Mouse (Mus musculus): ENCODE results near the gene Kcnn1. TPM values are rescaled to one million over a fixed set of nuclear protein-coding genes. Genes with fewer than 3 reads are reported as not detected.

Gene Kcnn1
- polyA plus RNA-seq, 1 experiment, result 3.2 TPM

GRCm38 (mm10) chr8:70863956-70864711, 1.1 kb upstream of the Kcnn1 start:
- Histone ChIP-seq H3K79me3 (ENCODE audit: low read depth) (no peaks in the 10 kb centered on the region), H3K4me3 (ENCODE audit: insufficient read depth, poor library complexity, severe bottlenecking) (peak overlapping the region; percentile 26), H3K27me3 (ENCODE audit: control insufficient read depth, insufficient read depth, insufficient read length) (no peaks in the 10 kb centered on the region), H3ac (ENCODE audit: control insufficient read depth, insufficient read length, low read depth) (peak overlapping the region; percentile 69), H3K79me2 (ENCODE audit: control insufficient read depth, insufficient read depth) (no peaks in the 10 kb centered on the region), H3K36me3 (ENCODE audit: control insufficient read depth, insufficient read depth) (peaks cover 6% of the 10 kb centered on the region)
- TF ChIP-seq USF1 (IDR thresholded peaks at IDR 0.05; ENCODE audit: low read depth) (no peak), MYOD1 (IDR thresholded peaks at IDR 0.05; ENCODE audit: control insufficient read depth, insufficient read length, low read depth) (no peak), CEBPB (IDR thresholded peaks at IDR 0.05; ENCODE audit: low read depth) (no peak), CTCF (IDR thresholded peaks at IDR 0.05; ENCODE audit: control insufficient read depth, insufficient read depth, insufficient read length) (no peak), MAX (IDR thresholded peaks at IDR 0.05) (no peak), FOSL1 (IDR thresholded peaks at IDR 0.05; ENCODE audit: insufficient read depth, low read length, poor library complexity, severe bottlenecking) (no peak), MYOG (IDR thresholded peaks at IDR 0.05; ENCODE audit: control insufficient read depth, extremely low read depth, insufficient read length) (no peak)

- Histone ChIP-seq H3K79me3 (ENCODE audit: low read depth) (no peaks in the 10 kb centered on the region), H3K4me3 (ENCODE audit: insufficient read depth, poor library complexity, severe bottlenecking) (no peak overlapping the region), H3ac (ENCODE audit: control insufficient read depth, insufficient read length, low read depth) (no peak overlapping the region), H3K36me3 (ENCODE audit: control insufficient read depth, insufficient read depth) (no peaks in the 10 kb centered on the region), H3K79me2 (ENCODE audit: control insufficient read depth, insufficient read depth) (no peaks in the 10 kb centered on the region), H3K27me3 (ENCODE audit: control insufficient read depth, insufficient read depth, insufficient read length) (no peaks in the 10 kb centered on the region)
- TF ChIP-seq USF1 (IDR thresholded peaks at IDR 0.05; ENCODE audit: low read depth) (peak; percentile 27), CTCF (IDR thresholded peaks at IDR 0.05; ENCODE audit: control insufficient read depth, insufficient read depth, insufficient read length) (no peak)
Observed at GRCm38 (mm10) chr8:70857516-70857915, 5.5 kb downstream of the Kcnn1 start.

GRCm38 (mm10) chr8:70856541-70857197, 6.4 kb downstream of the Kcnn1 start:
- Histone ChIP-seq H3K36me3 (ENCODE audit: control insufficient read depth, insufficient read depth) (no peaks in the 10 kb centered on the region), H3K27me3 (ENCODE audit: control insufficient read depth, insufficient read depth, insufficient read length) (no peaks in the 10 kb centered on the region)

GRCm38 (mm10) chr8:70856028-70856427, 7.0 kb downstream of the Kcnn1 start:
- H3K27me3 ChIP-seq (ENCODE audit: control insufficient read depth, insufficient read depth, insufficient read length), result no peaks in the 10 kb centered on the region
- H3K4me3 ChIP-seq (ENCODE audit: insufficient read depth, poor library complexity, severe bottlenecking), result no peak overlapping the region
- no peaks in the 10 kb centered on the region for H3K36me3 ChIP-seq (ENCODE audit: control insufficient read depth, insufficient read depth)
- H3K79me3 ChIP-seq (ENCODE audit: low read depth), result no peaks in the 10 kb centered on the region
- no peak overlapping the region for H3ac ChIP-seq (ENCODE audit: control insufficient read depth, insufficient read length, low read depth)
- no peak for TF ChIP-seq CTCF (IDR thresholded peaks at IDR 0.05; ENCODE audit: control insufficient read depth, insufficient read depth, insufficient read length)
- no peak for TF ChIP-seq USF1 (IDR thresholded peaks at IDR 0.05; ENCODE audit: low read depth)
- no peak for TF ChIP-seq MAX (IDR thresholded peaks at IDR 0.05)
- no peak for TF ChIP-seq MYOD1 (IDR thresholded peaks at IDR 0.05; ENCODE audit: control insufficient read depth, insufficient read length, low read depth)
- no peak for TF ChIP-seq FOSL1 (IDR thresholded peaks at IDR 0.05; ENCODE audit: insufficient read depth, low read length, poor library complexity, severe bottlenecking)
- TF ChIP-seq MYOG (IDR thresholded peaks at IDR 0.05; ENCODE audit: control insufficient read depth, extremely low read depth, insufficient read length), result no peak
- no peak for TF ChIP-seq CEBPB (IDR thresholded peaks at IDR 0.05; ENCODE audit: low read depth)
- no peaks in the 10 kb centered on the region for H3K79me2 ChIP-seq (ENCODE audit: control insufficient read depth, insufficient read depth)

More at GRCm38 (mm10) chr8:70856541-70857197, 6.4 kb downstream of the Kcnn1 start:
- no peak for TF ChIP-seq MYOG (IDR thresholded peaks at IDR 0.05; ENCODE audit: control insufficient read depth, extremely low read depth, insufficient read length)
- no peak for TF ChIP-seq CEBPB (IDR thresholded peaks at IDR 0.05; ENCODE audit: low read depth)
- TF ChIP-seq USF1 (IDR thresholded peaks at IDR 0.05; ENCODE audit: low read depth), result no peak
- TF ChIP-seq MAX (IDR thresholded peaks at IDR 0.05), result no peak
- no peak for TF ChIP-seq MYOD1 (IDR thresholded peaks at IDR 0.05; ENCODE audit: control insufficient read depth, insufficient read length, low read depth)
- no peak for TF ChIP-seq FOSL1 (IDR thresholded peaks at IDR 0.05; ENCODE audit: insufficient read depth, low read length, poor library complexity, severe bottlenecking)
- no peak overlapping the region for H3K4me3 ChIP-seq (ENCODE audit: insufficient read depth, poor library complexity, severe bottlenecking)
- no peaks in the 10 kb centered on the region for H3K79me3 ChIP-seq (ENCODE audit: low read depth)
- no peaks in the 10 kb centered on the region for H3K79me2 ChIP-seq (ENCODE audit: control insufficient read depth, insufficient read depth)
- peak overlapping the region; percentile 55 for H3ac ChIP-seq (ENCODE audit: control insufficient read depth, insufficient read length, low read depth)

- Histone ChIP-seq H3K79me2 (ENCODE audit: control insufficient read depth, insufficient read depth) (no peaks in the 10 kb centered on the region), H3K4me3 (ENCODE audit: insufficient read depth, poor library complexity, severe bottlenecking) (no peak overlapping the region), H3K27me3 (ENCODE audit: control insufficient read depth, insufficient read depth, insufficient read length) (no peaks in the 10 kb centered on the region), H3K79me3 (ENCODE audit: low read depth) (no peaks in the 10 kb centered on the region), H3ac (ENCODE audit: control insufficient read depth, insufficient read length, low read depth) (no peak overlapping the region), H3K36me3 (ENCODE audit: control insufficient read depth, insufficient read depth) (no peaks in the 10 kb centered on the region)
- TF ChIP-seq MYOD1 (IDR thresholded peaks at IDR 0.05; ENCODE audit: control insufficient read depth, insufficient read length, low read depth) (no peak), MYOG (IDR thresholded peaks at IDR 0.05; ENCODE audit: control insufficient read depth, extremely low read depth, insufficient read length) (no peak), CEBPB (IDR thresholded peaks at IDR 0.05; ENCODE audit: low read depth) (no peak), USF1 (IDR thresholded peaks at IDR 0.05; ENCODE audit: low read depth) (no peak), MAX (IDR thresholded peaks at IDR 0.05) (no peak), FOSL1 (IDR thresholded peaks at IDR 0.05; ENCODE audit: insufficient read depth, low read length, poor library complexity, severe bottlenecking) (no peak), CTCF (IDR thresholded peaks at IDR 0.05; ENCODE audit: control insufficient read depth, insufficient read depth, insufficient read length) (no peak)
Observed at GRCm38 (mm10) chr8:70853863-70854262, 9.2 kb downstream of the Kcnn1 start.
